Mouse (Mus musculus) Muller cell, postnatal 12 days (primary cell): ENCODE measurements at regions not wholly inside any gene's neighbourhood (a gene's known extent, or its start where the extent isn't known, plus 50 kb on each side); places are given as distances from the start of the nearest gene placed in this dataset.
"Not testable (repeated sequence)": the region's sequence is repeated elsewhere in the genome, so short reads cannot be mapped to it uniquely, and the experiment has no call there.

Experiments
- DNase-seq: peaks from one replicate; pipeline ENCODE4 v3.0.0-alpha.2; 2015; ENCODE audit errors: inconsistent ontology term

DNA sequence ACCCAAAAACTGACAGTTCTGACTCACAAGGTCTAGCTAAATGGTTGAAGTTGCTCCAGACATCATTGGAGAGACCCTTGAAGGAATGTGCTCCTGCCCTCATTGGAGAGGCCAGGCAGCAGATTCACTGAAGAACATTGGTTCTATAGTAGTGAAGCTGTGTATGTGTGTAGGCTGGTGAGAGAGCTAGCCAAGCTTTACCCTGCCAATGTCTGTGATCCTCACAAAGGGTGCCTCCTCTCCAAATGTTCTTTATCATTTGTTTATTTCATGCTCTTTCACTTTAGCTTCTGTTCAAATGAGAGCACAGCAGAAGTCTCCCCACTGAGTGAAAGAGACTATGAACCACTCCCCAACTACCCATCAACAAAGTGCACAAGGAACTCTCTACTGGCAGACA is 195.6 kb upstream of the Ctso start:
- peak; percentile 35 for DNase-seq

DNA sequence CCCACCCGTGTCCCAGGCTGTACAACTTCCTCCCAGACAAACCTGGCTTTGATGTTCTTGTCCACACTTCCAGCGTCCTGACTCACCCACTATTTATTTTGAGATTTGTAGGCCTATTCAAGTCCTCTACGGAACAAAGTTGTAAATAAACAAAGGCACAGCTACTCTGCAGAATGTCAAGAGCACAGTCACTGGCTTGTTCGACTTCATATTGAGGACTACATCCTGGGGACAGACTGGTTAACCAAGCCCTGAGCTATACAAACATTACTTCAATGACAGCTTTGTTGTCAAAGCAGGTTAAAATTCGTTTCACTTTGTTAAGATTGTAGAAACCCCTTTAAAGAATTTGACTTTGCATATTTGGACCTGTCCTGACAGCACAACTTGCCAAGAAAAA is 190.3 kb upstream of the Ctso start:
- DNase-seq, result peak; percentile 19

DNA sequence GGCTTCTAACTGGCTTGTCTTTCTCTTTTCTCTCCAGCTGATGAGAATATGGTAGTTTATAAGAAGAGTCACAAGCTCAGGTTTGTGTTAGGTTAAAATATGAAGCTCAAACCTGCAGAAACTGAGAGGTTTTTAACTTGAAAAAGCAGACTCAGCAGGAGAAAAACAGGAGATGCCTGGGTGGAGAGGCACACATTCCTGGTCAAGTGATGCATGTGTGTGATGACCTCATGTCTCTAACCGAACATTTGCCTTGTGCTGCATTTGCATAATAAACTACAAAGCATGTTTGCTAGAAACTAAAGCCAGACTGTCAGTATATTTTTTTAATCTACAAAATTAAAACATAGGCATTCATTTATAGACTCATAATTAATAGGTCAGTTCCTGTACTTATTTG is 182.2 kb upstream of the Ctso start:
- DNase-seq, result peak; percentile 53

DNA sequence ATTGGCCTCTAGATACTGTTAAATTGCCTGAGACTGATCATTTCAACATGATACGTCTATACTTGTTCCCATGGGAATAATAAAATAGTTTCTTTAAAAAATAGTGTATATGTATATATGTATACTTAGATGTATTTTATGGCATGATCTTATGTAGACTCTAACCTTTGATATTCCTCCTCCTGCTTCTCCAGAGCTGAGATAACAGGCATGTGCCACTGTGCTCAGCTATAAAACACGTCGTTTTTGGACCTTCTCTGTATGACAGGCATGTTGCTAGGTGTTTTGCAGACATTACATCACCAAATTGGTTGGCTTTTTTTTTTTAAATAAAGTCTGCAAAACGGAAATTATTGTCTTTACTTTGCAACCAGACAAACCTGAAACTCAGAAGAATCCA is 179.4 kb upstream of the Ctso start:
- DNase-seq, result no peak

DNA sequence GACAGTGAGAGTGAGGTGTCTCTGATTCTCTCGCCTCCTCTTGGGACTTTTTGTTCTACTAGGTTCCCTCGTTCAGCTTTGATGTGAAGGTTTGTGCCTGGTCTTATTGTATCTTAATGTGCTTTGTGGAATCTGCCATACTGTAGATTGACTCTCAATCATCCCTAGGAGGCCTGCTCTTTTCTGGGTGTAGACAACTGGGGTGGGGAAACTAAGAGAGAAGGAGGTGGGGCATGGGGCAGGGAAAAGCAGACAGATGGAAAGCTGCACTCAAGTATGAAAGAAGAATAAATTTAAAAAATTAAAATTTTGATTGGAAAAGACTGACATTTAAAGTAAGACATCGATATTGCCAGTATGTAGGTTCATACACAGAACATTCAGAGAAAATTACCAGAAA is 172.0 kb upstream of the Ctso start:
- no peak for DNase-seq

DNA sequence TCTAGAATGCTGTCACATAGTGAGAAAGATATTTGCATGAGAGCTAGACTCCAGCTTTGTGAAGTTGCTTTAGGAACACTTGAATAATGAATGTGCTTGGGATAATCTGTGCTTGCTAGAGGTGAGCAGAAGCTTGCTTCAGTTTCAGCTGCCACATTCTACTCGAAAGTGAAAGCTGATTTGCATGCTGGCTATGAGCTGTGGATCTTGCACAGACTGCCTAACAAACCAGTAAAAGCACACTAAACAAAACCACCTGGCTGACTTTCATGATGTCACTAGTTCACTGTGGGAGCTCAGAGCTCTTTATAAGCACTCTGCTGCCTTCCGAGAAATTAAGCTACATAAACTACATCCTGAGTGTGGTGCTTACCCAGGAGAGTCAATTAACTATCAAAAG is 171.5 kb upstream of the Ctso start:
- DNase-seq, result no peak

DNA sequence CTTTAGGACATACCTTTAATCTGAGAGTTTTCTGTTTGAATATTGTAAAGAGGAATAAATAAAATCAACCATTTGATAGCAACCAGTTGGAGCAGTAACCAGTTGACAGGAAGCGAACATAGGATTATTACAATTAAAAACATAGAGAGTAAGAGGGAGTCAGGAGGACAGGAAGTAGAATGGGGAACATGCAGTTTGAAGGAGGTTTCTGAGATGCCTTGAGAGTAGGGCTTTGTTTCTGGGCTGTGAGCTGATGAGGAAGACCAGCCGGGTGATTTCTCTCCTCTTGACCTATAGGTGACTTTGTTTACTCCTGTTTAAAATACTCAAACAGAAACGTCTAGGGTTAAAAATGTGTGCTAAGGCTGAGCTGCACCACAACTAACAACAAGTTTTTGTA is 160.6 kb upstream of the Ctso start:
- DNase-seq, result no peak

DNA sequence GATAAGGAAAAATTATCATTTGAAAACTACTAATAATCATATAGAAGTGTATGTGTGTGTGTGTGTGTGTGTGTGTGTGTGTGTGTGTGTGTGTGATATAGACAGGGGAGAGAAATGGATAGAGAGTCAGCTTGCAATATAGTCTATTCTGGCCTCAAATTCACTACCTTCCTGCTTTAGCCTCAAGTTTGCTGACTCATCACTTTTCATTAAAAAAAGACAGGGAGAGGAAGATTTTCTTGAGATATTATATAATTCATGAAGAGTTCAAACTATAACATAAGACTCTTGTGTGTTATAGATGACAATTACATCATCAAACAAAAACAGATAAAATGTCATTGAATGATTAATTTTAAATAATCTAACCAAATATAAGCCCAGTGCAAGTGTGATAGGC is 159.4 kb upstream of the Ctso start:
- DNase-seq, result no peak

DNA sequence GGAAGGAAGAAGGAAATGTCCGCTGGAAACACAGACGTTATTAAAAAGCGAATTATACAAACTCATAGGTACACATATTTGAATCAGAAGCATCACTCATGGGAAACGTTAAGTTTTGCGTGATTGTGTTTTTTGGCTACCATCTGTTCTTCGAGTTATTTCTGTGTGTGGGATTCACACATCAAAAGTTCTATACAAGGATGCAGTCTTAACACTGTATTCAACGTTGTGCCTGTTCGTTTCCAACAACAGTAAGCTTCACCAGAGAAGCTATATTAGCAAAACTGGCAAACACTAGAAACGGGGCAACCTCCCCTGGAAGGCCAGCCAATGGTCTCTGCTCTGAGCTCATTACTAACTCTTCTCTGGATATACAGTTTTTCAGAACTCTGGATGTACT is 150.3 kb upstream of the Ctso start:
- DNase-seq, result no peak

DNA sequence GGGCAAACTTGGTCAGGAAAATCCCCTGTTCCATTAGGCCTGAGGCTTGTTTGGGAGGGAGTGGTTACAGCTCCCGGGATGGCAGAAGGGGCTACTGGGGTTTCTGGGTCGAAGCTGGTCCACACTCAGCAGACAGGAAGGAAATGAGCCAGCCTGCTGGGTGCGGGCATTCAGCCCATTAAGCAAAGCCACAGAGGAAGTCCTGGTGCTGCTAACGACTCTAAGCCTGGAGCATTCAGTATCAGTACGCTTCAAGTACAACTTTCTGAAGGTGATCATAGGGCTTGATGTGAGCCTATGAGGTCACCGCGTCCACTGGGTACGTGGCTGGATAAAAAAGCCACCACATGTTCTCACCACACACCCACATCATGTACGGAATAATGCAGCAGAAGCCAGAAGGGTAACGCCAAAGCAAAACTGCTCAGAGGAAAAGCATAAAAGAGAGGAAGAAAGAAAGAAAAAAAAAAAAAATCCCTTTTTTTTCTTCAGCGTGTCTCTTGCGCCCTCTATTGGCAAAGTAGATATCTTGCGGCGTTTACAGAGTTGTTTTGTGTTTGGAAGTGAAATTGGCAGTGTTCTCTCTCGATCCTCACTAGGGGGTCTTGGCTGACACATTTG is 149.4 kb upstream of the Ctso start:
- peak; percentile 85 for DNase-seq

DNA sequence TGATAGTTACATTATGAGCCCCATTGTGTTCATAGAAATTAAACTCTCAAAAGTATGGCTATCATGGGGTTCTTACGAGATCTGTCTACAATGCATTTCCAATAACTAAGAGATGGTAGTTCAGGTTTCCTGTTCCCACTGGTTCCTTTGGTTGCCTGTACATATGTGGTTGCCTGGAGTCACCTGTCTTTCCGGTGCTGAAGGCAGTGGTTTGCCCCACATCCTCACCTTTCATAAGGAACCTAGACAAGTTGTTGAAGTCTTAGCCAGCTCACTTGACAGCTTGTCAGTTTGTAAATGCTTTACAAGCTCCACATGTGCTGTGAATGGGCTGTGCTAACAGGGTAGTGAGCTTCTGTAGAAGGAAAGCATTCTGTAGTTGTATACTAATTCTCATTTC is 143.5 kb upstream of the Ctso start:
- DNase-seq, result no peak

DNA sequence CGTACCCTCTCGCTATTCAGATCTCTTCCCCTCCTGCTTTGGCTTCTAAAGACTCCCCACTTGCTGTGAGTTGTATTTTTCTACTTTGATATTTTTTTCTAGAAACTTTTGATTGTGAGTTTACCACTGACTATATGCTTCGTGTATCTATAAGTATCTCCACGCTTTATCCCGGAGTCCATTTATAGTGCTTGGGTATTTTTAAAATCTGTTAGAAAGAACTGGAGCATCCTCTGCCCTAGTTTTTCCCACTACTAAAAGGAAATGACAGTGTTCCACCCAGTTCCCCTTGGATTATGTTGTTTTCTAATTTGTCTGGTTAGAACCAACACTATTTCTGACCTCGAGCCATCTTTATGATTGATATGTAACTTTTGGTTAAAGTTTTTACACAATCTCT is 142.7 kb upstream of the Ctso start:
- DNase-seq, result no peak

DNA sequence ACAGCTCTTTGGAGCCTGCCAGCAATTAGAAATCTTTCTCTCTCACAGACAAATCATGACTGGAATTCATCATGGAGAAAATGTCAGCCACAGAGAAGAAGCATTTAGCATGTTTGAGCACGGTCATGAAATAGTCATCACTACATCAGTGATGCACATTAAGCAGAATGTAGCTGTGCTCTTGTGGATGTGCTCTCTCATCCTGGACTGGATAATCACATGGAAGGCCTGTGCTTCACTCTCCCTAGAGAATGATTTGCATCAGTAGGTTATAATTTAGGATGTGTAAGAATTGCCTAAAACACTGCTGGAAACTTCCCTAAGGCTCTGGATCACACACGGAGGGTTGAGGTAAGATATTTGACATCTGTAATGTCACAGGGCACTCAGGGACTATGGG is 130.3 kb upstream of the Ctso start:
- no peak for DNase-seq

DNA sequence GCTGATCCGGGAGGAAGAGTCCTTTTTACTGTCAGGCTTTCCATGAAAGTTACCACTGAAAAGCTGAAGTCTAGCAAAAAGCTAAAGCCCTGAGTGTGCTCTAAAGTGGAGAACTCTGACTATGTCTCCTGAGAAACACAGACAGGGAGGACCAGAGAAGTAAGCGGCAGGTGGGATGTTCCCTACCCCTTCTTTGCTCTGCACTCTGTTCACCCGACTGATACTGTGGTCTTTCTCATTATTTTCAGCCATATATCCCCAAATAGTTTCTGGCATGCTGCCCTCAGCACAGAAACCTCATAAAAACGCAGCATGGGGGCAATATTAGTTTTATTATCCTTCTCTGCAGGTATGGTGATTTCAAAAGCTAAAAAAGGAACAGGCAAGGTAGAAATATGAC is 126.7 kb upstream of the Ctso start:
- no peak for DNase-seq

DNA sequence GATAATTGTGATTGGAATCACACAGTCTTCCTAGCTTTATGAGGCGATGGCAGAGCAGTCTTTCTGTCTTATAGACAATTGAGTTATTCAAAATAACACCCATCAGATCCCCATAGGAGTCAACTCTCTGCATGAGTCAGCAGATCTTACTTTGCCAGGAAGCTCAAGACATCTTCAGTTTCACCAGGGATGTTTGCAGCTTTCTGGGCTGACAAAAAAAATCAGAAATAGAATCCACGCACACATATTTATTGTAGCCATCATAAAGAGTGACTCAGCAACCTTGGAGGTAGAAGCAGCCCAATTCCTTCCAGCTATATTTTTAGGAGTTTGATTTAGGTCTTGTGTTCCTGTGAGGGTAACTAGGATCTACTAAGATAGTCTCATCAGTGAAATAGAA is 122.8 kb upstream of the Ctso start:
- no peak for DNase-seq

DNA sequence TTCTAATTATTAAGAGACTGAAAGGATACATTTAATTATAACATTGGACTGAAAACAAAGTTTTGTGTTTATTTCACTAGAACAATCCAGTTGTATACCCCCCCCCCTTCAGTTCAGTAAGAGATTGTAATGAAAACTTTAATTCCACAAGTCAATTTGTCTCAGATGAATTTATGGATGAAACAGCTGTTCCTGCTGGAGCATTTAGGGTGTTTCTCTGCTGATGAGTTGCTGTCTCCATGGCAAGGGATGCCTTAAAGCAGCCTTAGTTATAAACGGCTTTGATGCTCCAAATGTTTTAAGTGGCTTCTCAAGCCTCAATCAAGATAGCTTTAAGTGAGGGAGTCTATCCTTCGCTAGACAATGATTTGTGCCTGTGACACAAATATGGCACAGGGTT is 112.1 kb upstream of the Ctso start:
- no peak for DNase-seq

DNA sequence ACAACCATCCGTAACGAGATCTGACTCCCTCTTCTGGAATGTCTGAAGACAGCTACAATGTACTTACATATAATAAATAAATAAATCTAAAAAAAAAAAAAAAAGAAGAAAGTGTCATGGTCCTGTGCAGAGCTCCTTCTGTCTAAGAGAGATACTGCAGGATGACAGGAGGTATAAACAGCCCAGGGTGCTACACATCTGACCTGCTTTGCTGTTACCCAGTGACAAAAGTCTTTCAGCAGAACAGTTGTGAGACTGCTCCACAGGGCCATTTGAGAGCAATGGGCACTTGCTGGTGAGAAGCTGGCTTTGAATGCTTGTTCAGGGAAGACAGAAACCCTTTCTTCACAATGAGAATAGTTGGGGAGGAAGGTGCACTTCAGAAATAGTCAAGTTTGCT is 102.9 kb upstream of the Ctso start:
- DNase-seq, result peak; percentile 2

DNA sequence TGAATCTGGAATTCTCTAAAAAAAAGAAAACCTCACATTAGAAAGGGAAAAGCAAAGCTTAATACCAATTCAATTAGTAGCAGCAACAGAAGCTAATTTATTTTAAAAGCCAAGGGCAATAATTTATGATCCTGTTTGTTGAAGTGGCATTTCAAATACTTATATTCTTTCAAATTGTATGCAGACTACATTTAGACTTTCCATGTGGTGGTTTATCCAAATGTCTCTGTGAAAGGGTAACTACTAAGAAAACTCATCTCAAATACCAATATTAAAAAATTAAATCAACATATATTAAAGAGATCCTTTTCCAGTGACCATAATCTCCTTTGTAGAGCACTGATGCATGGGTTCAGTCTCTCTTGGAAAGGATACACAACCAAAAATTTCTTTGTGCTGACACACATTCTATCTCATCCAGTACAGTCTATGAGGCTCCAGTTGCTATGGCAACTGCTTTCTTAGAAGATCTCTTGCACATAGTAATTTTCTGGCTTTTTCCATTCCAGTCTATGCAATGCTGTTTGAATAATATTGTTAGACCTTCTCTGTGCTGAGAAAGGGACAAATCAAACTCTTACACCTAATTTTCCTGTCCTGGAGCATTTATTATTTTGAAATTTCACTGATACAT is 102.3 kb upstream of the Ctso start:
- no peak for DNase-seq

DNA sequence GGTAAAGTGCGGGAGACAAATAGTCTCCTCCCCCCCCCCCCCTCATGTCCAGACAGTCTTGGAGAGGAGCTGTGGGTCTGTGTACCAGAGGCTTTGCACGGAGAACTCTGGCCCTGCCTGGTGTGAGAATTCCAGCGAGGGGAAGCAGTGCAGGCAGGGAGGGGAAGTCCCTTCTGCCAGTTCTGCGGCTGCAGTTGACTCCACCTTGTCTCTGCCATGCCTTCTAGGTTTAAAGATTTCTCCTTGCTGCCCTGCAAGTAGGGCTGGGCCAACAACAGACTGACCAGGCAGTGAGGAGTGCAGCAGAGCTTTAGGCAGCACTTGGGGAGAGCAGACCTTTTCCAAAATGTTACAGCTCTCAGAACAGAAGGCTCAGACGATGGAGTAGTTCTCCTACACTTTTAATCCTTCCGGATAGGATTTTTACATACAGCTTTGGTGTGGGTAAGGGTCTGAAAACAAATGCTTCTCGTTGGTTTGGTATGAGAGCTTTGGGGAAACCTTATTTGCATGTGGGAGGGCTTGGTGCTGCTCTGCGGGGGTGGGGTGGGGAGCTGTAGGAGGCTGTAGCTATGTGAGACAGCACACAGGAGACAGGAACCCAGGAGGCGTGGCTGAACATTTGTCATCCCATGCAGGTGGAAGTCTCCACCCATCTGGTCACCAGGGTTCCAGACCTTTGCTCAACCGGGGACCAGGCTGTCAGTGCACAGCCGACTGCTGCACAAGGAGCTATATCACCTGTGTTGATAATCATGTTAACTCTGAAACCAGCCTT is 96.8 kb upstream of the Ctso start:
- DNase-seq, result peak; percentile 7

DNA sequence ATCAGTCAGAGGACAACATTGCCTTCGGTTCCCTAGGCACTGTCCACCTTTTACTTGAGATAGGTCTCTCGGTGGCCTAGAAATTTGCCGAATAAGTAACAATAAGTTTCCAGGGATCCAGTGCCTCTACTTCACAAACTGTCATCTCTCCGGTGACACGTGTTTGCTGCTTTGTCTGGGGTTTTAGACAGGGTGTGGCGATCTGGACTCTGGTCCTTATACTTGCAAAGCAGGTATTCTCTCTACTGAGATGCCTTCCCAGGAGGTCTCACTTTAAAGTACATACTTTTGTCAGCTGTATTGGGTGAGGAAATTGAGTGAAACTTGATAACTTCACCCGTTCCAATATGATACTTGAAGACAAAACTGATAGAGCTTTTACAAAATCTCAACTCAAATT is 95.9 kb upstream of the Ctso start:
- DNase-seq, result no peak

DNA sequence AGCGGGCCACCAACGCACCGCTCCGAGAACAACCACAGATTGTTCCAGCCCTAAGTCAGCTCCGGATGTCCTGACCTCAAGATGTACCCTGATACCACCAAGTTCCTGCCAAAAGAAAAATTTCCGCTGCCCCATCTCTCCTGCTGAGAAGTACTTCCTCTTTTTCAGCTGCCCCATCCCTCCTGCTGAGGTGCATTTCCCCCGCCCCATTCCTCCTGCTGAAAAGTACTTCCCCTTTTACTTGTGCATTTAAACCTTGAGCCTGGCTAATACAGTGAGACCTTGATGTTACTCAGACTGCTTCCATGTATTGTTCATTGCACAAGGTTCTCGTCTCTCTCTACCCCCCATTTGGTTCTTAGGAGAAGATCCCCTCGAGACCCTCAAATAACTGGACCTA is 94.3 kb upstream of the Ctso start:
- not testable (repeated sequence) for DNase-seq

DNA sequence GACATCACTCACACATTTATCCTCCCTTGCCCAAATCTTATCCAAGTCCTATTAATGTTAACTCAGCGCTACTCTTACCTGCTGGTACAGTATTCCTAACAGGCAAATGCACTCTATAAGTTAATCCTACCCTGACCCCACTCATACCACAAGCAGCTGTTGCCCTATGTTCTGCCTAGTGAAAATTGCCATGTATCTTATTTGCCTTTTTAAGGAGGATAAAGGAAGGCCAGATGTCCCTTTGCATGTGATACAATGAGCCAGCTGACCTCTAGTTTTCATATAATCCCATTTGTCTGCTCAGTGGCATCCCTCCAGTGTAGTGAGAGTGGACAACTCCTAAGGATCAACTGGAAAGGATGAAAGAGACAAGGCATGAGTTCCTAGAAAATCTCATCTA is 67.9 kb upstream of the Ctso start:
- no peak for DNase-seq
